Mouse (Mus musculus) erythroblast, embryonic 14.5 days (primary cell): ENCODE results near the gene Phospho2.

ENCODE experiments used
- GATA1 ChIP-seq: IDR thresholded peaks from 2 replicates; pipeline ENCODE4 v1.6.1; 2012; ENCODE audit warnings: low read length, inconsistent platforms, mixed read lengths
- TAL1 ChIP-seq: IDR thresholded peaks from 3 replicates; pipeline ENCODE4 v1.6.1; 2012; ENCODE audit warnings: low read length, inconsistent platforms, mixed read lengths

DNA sequence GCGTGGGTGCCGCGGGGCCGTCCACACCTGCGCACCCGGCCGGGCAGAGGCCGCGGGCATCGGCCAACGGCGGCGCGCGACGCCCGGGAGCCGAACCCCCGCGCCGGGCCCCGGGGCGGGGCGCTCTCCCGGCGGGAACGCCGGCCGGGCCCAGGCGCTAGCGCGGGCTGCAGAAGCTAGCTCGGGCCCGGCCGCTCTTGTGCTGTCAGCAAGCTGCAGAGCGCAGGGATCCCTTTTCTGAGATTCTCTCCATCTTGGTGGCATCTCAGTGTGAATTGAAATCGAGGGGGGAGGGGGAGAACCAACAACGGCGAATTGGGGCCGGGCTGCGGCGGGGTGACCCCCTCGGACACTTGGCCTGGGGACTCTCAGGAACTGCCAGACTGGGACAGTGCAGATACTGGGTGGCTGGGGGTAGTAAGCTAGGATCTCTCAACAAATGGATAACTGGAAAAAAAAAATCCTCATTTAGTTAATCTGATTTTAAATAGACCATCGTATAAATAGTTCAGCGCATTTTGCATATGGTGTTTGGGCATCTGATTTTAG is 33.8 kb downstream of the Phospho2 start:
- TF ChIP-seq GATA1, result no peak
- no peak for TF ChIP-seq TAL1
